Mouse (Mus musculus) common myeloid progenitor, adult 5-6 weeks (primary cell): ENCODE data around the gene 4921517D22Rik. TPM values are rescaled to one million over a fixed set of nuclear protein-coding genes. Genes with fewer than 3 reads are reported as not detected.
A peak's percentile ranks its signal among the peaks of the same experiment; 100 is the strongest.

Experiments
- ATAC-seq: replicated peaks from 2 replicates; pipeline ENCODE4 v1.8.0; 2016; ENCODE audit warnings: low read depth, mild to moderate bottlenecking, moderate TSS enrichment, inconsistent platforms; ENCODE audit not compliant: poor library complexity, severe bottlenecking
- total RNA-seq: library from RNA; stranded (forward); fragments of 200-1000, 187-1606 nt; gene quantifications from 2 replicates; pipeline ENCODE4 v1.2.3, GENCODE M21; 2017

4921517D22Rik gene
- total RNA-seq, 1 experiment from 2014 or later, result not detected

- no peak for ATAC-seq
Measured at GRCm38 (mm10) chr13:59699131-59699530, 5.2 kb upstream of the 4921517D22Rik start.

GRCm38 (mm10) chr13:59695781-59696180 is 1.9 kb upstream of the 4921517D22Rik start:
- no peak for ATAC-seq

- ATAC-seq, result no peak
Measured at GRCm38 (mm10) chr13:59691478-59691877, 2.4 kb downstream of the 4921517D22Rik start.

GRCm38 (mm10) chr13:59690576-59690975 is 3.3 kb downstream of the 4921517D22Rik start:
- ATAC-seq, result no peak

DNA sequence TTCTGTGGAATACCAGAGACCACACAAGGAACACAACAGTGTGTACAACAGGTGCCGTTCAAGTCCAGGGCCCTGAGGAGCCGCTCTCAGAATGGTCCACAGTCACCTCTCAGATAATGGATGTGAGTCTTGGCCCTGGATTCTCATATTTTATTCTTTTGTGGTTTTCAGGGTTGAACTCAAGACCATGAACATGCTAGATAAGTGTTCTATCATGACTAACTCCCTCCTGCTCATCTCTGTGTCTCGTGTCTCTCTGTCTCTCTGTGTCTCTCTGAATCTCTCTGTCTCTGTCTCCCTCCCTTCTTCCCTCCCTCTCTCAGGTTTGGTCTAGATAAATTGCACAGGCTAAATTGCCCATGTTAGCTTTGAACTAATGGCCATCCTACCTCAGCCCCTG is 4.1 kb downstream of the 4921517D22Rik start:
- no peak for ATAC-seq

DNA sequence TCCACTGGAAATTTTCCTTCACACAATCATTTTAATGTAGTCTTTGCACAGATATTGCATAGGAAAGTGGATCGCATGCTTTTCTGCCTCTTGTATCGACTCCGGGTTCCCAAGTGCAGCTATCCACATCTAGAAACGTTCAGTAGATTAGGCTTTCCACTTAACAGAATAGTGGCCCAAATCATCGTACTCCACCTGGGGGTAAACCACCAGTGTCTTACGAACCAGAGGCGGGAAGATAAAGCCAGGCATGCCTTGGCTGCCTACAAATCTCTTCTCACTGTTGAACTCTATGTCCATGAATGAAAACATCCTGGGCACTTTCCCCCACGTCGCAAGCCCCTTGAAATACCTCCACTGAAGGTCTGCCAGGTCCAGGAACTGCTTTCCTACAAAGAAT is 4.6 kb downstream of the 4921517D22Rik start:
- ATAC-seq, result no peak

- ATAC-seq, result no peak
Measured at GRCm38 (mm10) chr13:59688338-59688770, 5.6 kb downstream of the 4921517D22Rik start.

GRCm38 (mm10) chr13:59685236-59685635 is 8.7 kb downstream of the 4921517D22Rik start:
- ATAC-seq, result no peak

DNA sequence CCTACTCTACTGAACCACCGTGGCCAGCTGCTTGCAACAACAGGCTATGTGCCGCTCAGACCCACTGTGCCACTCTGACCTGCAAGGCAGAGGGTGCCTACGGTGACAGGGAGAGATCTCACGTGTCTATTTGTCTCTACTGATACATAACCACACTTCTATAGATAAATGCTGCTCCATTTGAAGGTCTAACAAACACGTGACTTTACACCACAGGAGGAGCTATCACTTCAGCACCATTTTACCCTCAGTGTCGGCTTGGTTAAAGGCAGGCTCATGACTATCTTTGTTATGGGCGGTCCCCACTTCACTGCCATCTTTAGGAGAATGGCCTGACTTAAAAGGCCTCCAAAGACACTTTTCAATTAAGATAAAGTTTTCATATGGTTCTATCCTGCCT is 11.3 kb downstream of the 4921517D22Rik start:
- ATAC-seq, result peak; percentile 87

GRCm38 (mm10) chr13:59679908-59680307 is 14.0 kb downstream of the 4921517D22Rik start:
- no peak for ATAC-seq

DNA sequence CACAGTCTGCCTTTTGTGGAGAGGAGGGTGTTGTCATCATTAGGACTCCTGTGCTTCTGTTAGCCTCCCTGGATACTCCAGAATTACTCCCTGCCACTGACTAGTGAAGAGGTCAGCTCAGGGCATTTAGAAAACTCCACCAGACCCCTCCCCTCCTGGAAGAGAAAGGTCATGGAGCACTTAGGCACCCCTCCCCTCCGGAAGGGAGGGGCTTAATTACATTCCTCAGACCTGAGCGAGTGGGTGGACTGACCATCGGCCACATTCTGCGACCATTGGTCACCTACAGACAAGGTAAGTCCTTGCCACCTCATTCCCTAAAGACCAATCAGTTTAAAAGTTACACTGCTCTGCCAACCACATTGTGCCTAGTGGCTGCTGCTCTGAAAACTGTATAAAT is 14.6 kb downstream of the 4921517D22Rik start:
- ATAC-seq, result no peak

DNA sequence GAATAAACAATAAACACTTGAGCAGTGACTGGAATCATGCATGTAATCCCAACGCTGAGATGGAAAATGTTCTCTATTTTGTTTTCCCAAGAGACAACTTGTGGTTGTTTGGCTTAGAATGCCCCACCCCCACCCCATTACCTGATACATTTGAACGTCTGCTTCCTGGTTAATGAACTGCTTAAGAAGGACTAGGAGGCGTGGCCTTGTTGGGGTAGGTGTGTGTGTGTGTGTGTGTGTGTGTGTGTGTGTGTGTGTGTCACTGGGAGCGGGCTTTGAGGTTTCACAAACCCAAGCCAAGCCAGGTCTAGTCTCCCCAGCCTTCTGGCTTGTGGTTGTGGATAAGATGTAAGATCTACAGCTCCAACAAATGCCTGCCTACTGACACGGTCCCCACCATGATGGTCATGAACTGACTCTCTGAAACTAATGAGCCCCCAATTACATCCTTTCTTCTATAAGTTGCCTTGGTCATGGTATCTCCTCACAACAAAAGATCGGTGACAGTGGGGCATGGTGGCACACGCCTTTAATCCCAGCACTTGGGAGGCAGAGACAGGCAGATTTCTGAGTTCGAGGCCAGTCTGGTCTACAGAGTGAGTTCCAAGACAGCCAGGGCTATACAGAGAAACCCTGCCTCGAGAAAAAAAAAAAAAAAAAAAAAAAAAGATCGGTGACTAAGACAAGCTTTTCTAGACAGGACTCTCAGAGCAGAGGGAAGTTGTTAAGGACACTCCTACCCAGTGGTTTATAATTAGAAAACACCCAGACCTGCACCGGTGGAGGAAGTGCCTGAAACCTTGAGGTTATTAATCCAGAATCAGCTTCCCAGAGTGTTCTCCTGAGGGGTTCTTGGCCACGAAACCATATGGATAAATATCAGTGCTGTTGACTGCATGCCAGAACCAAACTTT is 17.3 kb downstream of the 4921517D22Rik start:
- ATAC-seq, result peak; percentile 33; the same call in 1 of the 2 replicates

DNA sequence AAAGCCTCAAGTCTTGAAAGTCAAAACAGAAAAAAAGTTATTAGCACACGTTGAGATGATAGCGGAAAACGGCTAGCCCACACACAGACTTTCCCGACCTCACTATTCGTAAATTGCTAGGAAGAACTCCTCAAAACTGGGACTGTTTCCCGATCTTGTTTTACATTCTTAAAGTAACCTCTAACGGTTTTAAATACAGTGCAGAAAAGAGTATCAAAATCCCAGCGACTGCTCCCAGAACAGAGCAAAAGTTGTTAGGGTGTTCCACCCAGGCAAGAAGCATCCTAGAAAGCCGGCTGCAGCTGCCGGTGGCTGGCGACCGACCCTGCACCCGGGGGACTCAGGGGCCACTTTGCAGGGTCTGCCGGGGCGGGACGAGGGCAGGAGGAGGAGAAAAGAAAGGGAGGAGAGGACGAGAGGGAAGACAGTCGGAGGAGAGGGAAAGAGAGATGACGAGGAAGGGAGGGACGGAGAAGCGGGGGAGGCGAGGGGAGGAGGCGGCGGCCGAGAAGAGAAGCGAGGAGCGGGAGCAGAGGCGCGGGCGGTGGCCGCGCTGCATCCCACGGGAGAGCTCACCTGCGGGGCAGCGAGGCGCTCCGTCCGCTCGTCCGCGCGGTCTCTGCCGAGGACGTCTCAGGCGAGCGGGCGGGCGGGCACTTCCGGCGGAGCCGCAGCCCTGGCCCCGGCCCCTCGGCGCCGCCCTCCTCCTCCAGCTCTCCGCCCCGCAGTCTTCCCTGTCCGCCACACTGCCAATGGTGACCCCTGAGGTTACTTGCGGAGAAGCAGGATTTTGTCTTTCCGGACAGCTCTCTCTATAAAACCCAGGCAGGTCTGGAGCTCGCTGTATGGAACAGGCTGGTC is 18.5 kb downstream of the 4921517D22Rik start, which contains the start of gene Golm1:
Gene Golm1 (minus strand): TSS at position 661 of the 861 bp plus-strand sequence.
- peak; percentile 17; the same call in 1 of the 2 replicates for ATAC-seq

GRCm38 (mm10) chr13:59674761-59675150 is 19.2 kb downstream of the 4921517D22Rik start:
- ATAC-seq, result no peak

DNA sequence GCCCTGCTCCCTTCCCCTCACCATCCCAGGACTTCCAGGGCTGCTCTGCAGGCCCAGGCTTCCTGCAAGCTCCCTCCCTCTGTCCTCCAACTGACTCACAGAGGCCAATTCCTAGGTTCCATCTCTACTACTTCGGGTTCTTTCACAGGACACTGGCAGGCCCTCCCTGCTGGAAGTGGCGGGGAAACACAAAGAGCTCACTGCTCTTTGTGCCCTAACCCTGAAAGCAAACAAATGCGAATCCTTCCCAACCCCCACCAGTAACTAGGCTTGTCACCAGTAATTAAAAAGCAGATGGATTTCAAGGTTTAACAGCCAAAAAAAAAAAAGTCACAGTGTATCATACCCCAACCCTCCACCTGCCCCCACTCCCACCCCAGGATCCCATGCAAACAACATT is 19.7 kb downstream of the 4921517D22Rik start:
- no peak for ATAC-seq

DNA sequence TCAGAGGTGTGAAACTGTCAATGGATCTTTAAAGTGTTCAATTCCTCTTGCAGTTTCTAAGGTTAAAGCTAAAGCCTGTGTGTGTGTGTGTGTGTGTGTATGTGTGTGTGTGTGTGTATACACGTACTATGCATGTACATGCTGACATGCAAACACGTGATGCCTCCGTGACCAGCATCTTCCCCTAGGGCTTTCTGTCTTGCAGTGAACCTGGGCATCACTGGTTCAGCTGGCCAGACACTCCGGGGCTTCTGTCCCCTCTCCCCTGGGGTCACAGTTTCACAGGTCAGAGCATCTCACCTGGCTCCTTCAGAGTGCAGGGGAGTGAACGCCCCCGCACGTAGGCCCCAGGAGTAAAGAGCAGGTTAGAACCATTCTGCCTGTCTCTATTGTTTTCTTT is 20.3 kb downstream of the 4921517D22Rik start:
- ATAC-seq, result no peak

DNA sequence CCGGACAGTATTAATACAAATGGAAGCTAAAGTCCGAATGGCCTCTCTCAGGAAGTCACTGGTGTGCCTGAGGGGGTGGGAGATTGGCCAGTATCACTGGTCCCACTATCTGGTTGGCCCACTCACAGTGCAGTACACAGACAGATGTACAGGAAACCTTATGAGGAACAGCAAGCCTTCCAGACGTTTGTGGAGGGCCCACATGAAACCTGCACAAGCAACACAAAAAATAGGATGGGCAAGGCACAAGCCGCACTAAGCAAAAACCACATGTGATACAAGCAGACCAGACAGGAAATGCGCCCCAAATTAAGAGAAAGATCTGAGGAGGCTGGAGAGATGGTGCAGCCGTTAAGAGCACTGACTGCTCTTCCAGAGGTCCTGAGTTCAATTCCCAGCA is 21.7 kb downstream of the 4921517D22Rik start:
- peak; percentile 74 for ATAC-seq

- no peak for ATAC-seq
Measured at GRCm38 (mm10) chr13:59671521-59671920, 22.4 kb downstream of the 4921517D22Rik start.

DNA sequence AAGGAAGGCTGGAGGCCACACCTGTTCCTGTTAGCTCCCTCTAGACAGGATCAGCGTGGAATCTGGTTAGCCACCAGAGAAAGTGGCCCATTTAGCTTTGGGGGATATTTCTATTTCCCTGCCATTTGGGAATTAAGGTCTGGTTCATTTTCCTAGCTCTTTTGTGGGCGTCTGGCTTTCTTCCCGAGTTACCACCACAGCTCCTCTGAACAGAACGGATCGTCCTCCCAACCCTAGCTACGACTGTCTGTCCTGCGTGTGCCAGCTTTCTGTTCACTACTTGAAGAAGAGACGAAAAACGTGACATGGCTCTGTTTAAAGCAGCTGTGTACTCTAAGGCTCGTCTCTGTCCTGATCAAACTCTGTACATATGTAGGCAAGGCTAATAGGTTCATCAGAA is 24.0 kb downstream of the 4921517D22Rik start:
- no peak for ATAC-seq

DNA sequence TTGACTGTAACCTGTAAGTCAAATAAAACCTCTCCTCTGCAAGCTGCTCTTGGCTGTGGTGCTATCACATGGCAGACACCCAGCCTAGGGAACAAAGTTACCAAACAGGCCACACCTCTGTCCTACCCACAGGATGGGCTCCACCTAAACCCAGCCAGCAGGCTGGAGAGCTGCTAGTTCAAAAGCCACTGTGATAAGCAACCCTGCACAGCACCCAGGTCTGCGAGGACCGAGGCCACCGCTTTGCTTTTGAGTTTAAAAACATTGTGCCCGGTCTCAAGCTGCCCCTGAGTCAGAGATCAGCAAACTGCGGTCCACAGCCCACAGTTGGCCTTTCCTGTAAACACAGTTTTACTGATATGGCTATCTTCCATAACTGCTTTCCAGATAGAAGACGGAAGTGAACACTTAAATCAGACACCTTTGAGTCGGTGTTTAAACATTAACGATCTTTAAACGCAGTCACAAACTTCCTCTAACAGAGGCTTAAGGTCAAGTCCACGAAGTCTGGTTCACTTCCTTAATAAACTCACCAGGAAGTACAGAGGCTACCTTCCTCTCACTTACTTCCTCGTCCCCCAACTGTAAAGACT is 25.3 kb downstream of the 4921517D22Rik start:
- ATAC-seq, result peak; percentile 73
